Mouse (Mus musculus): ENCODE data around the gene Cntrl. TPM values are rescaled to one million over a fixed set of nuclear protein-coding genes. Genes with fewer than 3 reads are reported as not detected.

The Cntrl gene
- total RNA-seq, 2 experiments from 2014 or later: 115 to 137 TPM

DNA sequence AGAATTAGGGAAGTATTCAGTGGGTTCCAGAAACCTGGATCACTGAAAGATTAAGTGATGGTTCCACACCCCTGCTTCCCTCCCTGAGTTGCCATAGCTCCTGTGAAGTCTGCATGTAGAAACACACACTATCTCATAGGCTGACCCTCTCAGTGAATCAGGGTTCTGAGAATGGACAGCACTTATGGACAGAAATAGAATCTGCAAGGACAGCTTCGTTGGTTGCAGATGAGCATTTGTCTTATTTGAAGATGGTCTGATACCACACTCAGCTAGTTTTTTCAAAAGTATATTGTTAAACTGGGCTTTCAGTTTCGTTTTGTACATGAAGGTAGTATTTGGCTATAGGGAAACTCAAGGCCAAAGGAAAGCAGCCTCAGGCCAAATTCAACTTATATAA is 1.2 kb downstream of the Cntrl start:
- no peak for ATAC-seq (ENCODE audit: poor library complexity, severe bottlenecking)

DNA sequence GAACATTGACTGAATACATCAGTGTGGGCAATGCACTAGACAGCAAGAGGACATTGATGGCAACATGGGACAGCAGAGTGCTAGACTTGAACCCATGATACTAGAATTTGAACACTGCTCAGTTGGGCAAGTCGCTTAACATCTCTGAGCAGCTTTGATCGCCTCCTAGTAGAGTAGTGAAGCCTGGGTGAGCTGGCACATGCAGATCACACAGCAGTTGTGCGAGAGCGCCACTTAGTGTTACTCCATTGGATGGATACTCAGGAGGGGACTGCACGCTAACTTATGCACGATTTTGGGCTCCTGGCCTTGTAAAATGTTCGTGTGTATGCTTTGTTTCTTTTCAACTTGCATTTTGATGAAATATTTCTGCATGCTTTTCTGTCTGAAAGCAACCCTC is 15.4 kb downstream of the Cntrl start:
- no peak for ATAC-seq (ENCODE audit: poor library complexity, severe bottlenecking)

DNA sequence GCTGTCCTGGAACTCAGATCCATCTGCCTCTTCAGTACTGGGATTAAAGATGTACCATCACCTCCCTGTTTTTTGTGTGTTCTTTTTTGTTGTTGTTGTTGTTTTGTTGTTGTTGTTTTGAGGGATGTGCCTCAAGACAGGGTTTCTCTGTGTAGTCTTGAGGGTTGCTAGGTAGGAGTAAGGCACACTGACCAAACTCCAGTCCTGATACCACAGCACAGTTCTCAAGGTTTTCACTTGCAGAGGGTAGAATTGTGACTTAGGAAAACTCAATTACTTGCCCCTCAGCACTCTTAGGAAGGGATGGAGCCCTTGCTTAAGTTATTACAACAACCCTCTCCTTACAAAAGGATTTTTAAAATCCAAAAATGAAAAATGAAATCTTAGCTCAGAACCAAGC is 22.2 kb downstream of the Cntrl start:
- ATAC-seq (ENCODE audit: poor library complexity, severe bottlenecking): no peak

DNA sequence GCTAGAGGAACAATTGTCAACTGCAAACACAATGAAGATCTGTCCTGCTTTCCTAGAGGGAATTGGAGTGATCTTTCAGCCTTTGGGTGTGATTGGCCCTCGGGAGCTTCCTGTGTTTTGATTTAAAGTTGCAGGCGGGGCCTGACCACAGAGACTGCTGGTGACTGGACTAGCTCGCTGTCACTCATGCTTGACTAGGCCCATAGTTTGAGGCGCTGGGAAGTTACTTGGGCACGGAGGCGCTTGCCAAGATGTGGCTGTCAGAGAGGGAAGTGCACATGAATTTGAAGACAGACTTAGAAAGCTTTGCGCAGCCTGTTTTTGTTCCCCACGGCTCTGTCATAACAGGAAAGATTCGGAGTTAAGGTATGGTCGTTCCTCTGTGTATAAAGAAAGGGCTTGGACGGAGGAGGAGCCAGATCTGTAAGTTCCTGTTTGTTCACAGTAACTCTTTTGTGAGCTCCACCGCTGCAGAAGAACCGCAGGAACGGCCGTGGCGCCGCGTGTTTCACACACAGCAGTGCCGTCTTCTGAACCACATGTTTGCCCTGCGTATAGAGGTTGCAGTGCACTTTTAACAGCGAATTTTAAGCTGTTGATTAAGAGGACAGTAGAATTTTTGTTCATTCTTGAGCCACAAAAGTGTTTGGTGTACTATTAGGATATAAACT is 22.8 kb downstream of the Cntrl start:
- peak; percentile 99 for ATAC-seq (ENCODE audit: poor library complexity, severe bottlenecking)

DNA sequence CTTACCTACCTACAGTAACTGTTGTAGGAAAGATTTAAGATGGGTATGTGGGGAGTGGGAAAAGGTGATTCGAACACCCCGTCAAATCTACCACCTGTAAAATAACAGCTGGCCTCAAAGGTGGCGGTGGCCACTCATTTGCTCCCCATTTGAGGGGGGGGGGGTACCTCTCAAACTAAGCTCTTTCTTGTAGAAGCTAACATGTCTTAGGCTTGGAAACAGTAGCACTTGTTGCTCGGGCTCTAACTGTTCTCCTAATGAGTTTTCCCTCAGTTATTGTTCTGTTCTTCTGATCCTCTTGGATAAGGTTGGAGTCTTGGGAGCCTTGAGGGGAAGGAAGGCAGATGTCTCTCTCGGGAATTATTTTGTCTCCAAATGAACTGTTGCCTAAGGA is 23.4 kb downstream of the Cntrl start:
- ATAC-seq (ENCODE audit: poor library complexity, severe bottlenecking): no peak

DNA sequence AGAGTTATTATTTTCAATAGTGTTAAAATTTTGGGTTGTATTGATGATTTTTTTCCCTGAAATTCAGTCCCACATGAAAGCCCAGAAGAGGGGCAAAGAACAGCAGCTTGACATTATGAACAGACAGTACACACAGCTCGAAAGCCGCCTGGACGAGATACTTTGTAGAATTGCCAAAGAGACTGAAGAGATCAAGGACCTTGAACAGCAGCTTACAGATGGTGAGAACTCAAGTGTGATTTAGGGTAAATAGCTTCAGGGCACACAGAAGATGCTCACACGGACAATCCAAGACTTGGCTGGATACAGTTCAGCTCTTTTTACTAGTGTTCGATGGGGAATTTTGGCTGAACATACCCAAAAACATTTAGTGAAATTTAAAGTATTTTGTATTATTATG is 24.6 kb downstream of the Cntrl start:
- ATAC-seq (ENCODE audit: poor library complexity, severe bottlenecking): no peak

DNA sequence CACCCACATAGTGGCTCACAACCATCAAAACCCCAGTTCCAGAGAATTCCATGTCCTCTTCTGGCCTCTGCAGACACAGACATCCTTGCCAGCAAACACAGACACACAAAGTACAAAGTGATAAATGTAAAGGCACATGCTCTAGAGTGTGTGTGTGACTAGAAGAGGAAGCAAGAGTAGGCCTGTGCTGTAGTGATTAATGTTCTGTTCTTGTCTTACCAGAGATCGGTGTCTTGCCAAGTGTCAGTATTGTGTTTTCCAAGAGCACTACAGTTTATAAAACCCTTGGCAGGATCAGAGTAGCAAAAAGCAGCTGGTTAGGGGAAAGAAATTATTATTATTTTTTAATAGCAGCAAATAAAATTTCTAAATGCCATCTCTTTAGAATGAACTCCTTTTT is 29.3 kb downstream of the Cntrl start:
- no peak for ATAC-seq (ENCODE audit: poor library complexity, severe bottlenecking)

DNA sequence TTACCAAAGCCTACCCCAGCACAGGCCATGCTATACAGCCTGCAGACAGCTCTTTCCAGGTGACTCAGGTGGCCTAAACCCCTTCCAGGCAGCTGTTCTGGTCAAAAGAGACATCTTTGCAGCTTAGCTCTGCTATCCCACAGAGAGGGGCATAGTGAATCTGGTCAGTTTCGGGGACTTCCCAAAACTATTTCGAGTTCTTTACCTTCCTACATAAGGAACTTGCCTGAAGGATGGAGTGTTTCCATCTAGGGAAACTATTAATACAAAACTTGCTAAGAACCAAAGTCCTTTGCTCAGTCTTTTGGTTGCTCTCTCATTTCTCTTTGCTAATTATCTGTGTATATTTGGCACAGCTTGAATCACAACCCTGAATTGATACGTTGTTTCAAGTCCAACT is 32.4 kb downstream of the Cntrl start:
- ATAC-seq (ENCODE audit: poor library complexity, severe bottlenecking): no peak

DNA sequence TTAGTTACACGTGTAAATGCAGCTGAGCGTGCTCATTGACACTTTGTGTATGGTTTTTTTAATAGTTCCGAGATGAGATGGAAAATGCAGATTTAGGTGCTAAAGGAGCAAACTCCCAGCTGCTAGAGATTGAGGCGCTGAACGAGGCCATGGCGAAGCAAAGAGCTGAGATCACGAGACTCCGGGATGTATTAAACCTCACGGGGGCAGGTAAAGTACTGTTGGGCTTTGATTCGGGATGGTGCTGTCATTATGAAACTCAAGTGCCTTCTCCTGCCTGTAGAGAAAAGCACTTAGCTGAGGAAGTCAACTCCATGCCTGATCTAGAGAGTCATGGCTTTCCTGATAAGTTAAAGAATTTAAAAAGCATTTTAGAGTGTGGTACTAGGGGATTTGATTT is 39.5 kb downstream of the Cntrl start:
- ATAC-seq (ENCODE audit: poor library complexity, severe bottlenecking): no peak

DNA sequence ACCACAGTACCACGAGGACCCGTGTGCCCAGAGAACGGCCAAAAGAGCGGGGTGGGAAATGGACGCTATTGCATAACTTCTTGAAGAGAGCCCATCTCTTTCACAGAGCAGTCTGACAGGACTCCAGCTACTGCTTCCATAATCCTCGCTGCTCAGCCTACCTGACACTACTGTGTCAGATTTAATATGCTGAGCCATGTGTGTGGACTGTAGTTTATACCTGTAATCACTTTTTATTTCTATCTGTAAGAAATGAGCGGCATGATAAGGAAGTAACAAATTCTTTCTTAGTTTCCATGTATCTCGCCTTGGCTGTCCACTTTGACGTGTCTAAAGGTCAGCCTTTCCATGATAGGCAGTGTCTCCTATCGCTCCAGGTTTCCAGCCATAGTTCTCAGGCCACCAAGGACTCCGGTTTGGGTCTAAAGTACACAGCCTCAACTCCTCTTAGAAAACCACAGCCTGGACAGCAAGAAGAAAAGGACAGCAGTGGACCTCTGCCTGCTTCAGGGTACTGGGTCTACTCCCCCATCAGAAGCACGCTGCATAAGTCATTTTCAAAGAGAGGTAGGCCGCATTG is 42.1 kb downstream of the Cntrl start:
- no peak for ATAC-seq (ENCODE audit: poor library complexity, severe bottlenecking)

DNA sequence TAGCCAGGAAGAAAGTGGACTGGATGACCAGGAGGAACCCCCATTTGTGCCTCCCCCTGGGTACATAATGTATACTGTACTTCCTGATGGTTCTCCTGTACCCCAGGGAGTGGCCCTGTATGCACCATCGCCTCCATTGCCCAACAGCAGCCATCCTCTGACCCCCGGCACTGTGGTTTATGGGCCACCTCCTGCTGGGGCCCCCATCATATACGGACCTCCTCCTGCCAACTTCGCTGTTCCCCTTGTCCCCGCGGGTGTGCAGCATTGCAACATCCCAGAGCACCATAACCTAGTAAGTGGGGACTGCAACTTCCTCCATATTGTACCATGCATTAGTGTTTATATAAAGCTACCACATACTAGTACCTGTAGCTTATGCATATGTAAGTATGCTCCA is 43.9 kb downstream of the Cntrl start:
- peak; percentile 96 for ATAC-seq (ENCODE audit: poor library complexity, severe bottlenecking)

DNA sequence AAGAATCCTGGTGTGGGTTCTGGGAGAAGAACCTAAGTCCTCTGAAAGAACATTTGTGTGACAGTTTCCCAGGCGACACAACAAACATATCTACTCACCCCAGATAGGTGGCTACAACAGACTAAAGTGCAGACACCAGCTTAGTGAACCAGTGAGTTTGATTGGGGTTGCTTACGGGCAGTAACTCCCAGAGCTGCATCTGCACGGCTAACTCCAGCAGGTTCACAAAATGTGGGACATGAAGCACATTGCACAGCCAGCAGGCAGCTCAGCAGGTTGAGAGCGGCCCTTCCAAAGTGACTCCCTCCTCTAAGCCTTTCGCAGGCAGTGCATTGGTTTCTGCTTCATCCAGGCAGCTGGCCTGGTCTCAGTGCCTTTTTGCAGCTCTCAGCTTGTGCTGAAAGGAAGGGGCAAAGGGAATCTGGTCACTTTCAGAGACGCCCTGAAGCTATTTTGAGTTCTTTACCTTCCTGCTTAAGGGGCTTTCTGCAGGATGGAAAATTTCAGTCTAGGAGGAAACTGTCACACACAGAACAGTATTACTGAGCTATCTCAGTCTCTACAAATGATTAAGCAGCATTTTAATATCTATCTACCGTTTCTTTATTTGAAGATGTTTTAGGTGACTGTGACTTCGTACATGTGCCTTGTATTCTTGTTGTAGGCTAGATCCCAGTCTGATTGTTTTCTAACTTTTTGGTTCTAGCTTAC is 44.7 kb downstream of the Cntrl start:
- no peak for ATAC-seq (ENCODE audit: poor library complexity, severe bottlenecking)

DNA sequence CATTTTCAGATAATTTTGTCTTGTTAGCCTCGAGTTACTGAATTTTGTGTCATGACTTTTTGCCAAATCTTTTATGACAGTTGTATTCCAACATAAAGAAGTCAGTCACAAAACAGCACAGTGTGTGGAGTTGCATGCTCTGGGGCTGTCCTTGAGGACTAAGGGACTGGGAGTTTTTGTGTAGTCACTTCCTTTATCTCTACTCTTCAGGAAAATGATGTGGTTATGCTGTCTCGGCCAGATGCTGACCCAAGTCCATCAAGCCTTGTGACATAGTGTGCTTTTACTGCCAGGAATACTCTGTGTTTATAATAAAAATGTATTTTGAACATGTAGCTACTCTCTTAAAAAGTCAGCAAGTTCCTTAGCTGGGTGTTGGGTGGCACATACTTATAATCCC is 47.7 kb downstream of the Cntrl start:
- ATAC-seq (ENCODE audit: poor library complexity, severe bottlenecking): no peak

DNA sequence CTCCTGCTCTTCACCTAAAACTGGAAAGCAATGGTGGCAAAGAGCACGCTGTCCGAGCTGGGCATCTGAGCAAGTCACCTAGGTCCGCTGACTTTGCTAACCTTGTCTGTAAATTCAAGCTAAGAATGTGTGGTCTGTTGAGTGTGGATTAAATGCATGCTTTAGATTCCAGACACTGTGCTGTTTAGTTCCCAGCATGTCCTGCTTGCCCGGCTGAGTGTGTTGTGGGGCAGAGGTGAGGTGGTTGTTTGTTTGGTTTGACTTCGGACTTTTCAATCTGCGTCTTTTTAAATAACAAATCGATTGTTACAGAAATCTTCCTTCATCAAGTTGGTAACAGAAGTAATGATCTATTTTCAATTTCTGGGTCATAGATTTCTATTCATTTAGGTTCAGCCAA is 48.5 kb downstream of the Cntrl start:
- no peak for ATAC-seq (ENCODE audit: poor library complexity, severe bottlenecking)

DNA sequence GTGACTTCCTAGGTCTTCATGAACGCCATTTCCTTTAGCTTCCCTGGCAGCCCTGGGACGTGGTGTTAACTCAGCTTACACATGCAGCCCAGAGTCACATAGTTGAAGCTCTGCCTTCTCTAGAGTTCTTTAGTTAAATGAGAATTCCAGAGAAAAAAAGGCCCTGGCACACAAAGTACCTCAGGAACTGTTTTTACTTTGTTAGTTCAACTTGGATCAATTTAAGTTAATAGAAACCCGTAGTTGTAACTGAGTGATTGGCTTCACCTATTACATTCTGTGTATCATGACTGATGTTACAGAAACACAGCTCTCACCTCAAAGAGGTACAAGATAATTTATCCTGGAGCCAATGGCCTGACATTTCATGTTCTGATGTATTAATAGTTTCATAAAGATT is 49.1 kb downstream of the Cntrl start:
- no peak for ATAC-seq (ENCODE audit: poor library complexity, severe bottlenecking)

DNA sequence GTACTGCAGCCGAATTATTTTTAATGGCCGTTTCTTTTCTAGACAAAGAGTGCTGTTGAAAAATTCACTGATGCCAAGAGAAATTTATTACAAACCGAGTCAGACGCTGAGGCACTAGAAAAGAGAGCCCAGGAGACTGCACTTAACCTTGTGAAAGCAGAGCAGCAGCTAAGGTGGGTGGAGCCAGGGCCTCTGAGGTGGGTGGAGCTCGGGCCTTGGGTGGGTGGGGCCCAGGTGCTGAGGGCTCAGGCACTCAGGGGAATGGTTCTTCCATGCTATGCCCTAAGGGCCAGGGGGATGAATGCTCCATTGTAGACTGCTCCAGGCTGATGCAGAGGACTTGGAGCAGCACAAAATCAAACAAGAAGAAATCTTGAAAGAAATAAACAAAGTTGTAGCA is 50.9 kb downstream of the Cntrl start:
- no peak for ATAC-seq (ENCODE audit: poor library complexity, severe bottlenecking)

DNA sequence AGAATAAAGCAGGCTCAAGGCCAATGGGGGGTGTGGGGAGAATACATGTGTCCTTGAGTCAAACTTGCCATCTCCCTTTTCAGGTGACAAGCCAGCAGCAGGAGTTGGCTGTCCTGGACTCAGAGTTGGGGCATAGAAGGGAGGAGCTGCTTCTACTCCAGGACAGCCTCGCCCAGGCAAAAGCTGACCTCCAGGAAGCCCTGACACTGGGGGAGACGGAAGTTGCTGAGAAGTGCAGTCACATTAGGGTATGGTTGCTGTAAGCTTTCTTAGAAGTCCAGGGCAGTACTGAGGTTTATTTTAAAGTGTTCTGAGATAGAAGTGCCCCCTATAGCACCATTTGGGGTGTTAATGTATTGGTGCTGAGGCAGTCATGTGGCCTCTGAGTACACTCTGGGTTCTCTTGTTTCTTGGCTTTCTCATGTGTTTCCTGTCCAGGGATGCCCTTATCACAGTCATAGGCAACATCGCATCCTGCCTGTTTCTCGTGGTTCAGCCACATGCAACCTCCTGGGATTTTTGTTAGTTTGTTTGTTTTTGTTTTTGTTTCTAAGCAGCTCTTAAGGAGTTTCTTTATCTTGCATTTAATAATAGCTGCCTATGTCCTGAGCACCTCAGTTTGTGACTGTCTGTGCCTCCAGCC is 52.7 kb downstream of the Cntrl start:
- no peak for ATAC-seq (ENCODE audit: poor library complexity, severe bottlenecking)

DNA sequence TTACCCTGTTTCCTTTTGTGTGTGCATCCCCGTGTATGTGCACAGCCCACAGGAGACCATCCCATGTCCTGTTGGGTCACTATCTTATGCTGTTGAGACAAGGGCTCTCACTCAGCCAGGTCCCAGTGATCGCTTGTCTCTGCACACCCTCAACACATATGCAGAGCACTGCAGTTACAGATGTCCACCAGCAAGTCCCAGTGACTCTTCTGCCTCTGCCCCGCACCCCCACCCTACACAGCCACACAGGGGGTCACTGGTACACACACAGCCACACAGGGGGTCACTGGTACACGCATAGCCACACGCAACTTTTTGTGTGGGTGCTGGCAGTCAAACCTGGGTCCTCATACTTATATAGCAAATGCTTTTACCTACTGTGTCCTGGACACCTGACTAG is 54.1 kb downstream of the Cntrl start:
- ATAC-seq (ENCODE audit: poor library complexity, severe bottlenecking): no peak

DNA sequence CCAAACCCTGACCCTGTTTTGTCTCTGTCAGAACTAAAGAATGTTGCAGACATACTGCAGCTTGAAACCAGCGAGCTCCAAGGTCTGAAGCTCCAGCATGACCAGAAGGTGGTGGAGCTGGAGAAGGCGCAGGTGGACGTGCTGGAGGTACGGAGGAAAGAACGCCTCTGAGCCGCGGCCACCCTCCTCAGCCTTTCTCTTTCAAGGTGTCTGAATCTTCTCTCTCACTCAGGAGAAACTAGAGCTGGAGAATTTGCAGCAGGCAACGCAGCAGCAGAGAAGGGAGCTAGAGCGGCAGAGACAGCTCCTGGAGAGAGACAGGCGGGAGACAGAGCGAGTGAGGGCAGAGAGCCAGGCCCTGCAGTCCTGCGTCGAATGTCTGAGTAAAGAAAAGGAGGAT is 56.1 kb downstream of the Cntrl start:
- ATAC-seq (ENCODE audit: poor library complexity, severe bottlenecking): no peak

DNA sequence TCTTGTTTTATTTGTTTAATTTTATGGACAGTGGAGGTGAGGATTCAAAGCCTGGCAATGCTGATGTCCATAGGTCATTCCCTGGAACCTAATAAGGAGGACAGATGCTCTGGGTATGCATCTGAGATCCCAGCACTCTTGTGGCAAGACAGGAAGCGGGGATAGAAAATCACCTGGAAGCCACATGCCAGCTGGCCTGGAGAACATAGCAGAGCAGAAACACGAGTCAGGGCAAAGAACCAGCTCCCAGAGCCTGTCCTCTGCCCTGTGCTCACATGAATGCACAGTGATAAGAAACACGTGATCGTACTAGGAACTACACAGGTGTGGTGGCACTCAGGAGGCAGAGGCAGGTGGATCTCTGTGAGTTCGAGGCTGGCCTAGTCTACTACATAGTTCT is 57.5 kb downstream of the Cntrl start:
- ATAC-seq (ENCODE audit: poor library complexity, severe bottlenecking): no peak

DNA sequence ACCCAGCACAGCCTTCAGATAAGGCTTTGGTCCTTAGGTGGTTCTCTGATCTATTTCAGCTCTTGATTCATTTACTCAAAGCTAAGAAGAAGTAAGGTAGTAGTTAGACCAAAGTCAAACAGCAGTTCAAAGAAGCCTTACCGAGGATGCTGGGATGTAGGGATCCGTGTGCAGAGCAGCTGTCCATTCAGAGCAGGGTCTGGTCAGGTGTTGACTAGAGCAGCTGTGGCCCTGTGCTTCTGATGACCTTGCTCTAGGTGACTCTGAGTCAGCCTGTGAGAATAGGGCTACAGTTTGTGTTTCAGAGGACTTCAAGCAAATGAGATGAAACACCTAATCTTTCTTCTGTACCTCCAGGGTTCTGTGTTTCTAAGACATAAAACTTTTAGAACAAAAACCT is 60.2 kb downstream of the Cntrl start:
- no peak for ATAC-seq (ENCODE audit: poor library complexity, severe bottlenecking)

DNA sequence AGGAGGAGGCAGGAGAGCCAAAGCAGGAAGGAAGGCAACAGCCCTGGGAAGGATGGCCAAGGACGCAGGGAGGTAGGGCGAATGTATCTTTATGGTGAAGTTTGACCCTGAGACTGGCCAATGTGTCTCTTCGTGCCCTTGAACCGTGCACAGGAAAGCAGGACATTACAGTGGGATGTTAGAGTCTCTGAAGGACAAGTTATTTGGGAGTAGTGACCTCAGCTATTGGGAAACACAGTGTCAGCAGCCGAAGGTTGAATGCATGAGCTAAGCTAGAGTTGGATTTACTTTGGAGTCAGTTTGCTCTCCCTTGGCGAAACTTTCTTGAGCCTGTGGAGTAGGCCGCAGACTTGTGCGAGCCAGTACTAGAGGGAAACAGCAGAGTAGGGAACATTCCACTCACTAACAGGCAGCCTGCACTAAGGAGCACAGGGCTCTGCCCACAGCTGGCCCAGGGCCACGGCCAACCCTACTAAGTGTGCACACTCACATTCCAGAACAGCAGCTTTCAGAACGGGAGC is 62.1 kb downstream of the Cntrl start:
- no peak for ATAC-seq (ENCODE audit: poor library complexity, severe bottlenecking)

Data from megakaryocyte, adult 5-6 weeks (primary cell).